8 mouse cellular contexts compared by ENCODE assay signal in the genomic region with DNA sequence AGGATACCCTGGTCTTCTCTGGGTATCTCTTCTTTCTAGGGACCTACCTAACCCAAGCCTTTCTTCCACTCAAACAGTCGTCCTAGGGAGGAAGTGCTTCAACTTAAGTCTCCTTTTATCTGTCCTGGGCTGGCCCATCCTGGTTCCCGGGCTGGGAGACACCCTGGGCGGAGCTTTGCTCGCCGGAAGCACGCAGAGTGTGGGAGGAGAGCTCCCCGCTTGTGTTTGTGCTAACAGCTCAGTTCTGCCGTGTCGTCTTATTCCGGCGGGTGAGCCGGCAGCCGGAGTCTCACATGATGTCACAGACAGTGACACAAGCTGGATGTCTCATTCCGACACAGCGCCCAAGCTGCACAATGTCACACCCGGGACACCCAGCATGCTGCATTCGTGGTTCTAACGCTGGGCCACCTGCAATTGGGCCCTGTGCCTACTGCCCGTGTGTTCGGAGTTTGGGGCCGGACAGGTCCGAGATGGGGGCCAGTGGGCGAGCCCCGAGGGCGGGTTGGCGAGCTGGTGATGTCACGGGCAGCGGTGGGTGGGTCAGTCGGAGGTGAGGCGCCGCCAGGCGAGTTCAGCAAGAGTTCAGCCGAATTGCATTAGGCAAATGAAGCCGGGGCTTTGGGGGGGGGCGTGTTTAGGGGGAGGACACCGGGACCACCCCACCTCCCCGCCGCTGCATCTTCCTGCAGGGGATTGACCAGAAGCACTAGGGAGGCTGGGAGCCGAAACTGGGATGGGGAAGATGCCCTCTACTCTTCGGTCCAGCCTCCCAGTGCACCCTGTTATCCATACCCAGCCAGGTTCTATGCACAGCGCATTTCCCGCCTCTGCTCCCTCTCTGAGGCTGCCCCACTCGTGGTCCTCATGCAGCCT. TPM values are rescaled to one million over a fixed set of nuclear protein-coding genes. Genes with fewer than 3 reads are reported as not detected.
A peak's percentile ranks its signal among the peaks of the same experiment; 100 is the strongest.
DNase-seq lines count a peak whose midpoint lies in the region; ATAC-seq and TF ChIP-seq lines count a peak whose summit lies in the region.

No protein-coding gene starts in this region.

- TF ChIP-seq POLR2A in olfactory bulb, adult 2 months (IDR thresholded peaks at IDR 0.05; ENCODE audit: insufficient read depth, low read depth, low read length): 0 out of 2 replicates have a peak, but pooled peaks have one; percentile 23

- peak overlapping the region; percentile 69 for H3K9ac ChIP-seq in lung, postnatal 0 days (replicated peaks; ENCODE audit: low read depth)

- H3K36me3 ChIP-seq in embryonic facial prominence, embryonic 10.5 days (replicated peaks): peaks cover 29% of the 10 kb centered on the region
- H3K36me3 ChIP-seq in lung, postnatal 0 days (ENCODE audit: insufficient read depth, low read length): no peaks in the 10 kb centered on the region

- ATAC-seq in lung, postnatal 0 days: peak; percentile 62

- no peaks in the 10 kb centered on the region for H3K9me3 ChIP-seq in embryonic facial prominence, embryonic 10.5 days
- H3K9me3 ChIP-seq in lung, postnatal 0 days (ENCODE audit: low read length): no peaks in the 10 kb centered on the region

- under 1% methylated on average over 43 of the region's 43 CpGs for WGBS in embryonic facial prominence, embryonic 10.5 days
- 1% methylated on average over 42 of the region's 43 CpGs for WGBS in lung, postnatal 0 days
- under 1% methylated on average over 39 of the region's 43 CpGs for WGBS in olfactory bulb, adult 2 months

- TF ChIP-seq EP300 in lung, postnatal 0 days (IDR thresholded peaks at IDR 0.05): peak; percentile 44; the same call in 1 of the 2 replicates

- H3K4me1 ChIP-seq in embryonic facial prominence, embryonic 10.5 days: peaks cover 79% of the 10 kb centered on the region
- peaks cover 27% of the 10 kb centered on the region for H3K4me1 ChIP-seq in lung, postnatal 0 days (ENCODE audit: insufficient read depth, low read depth, low read length)
- peaks cover 64% of the 10 kb centered on the region for H3K4me1 ChIP-seq in olfactory bulb, adult 2 months (ENCODE audit: control insufficient read depth, insufficient read depth, low read length)

- no peak for TF ChIP-seq CTCF in lung, postnatal 0 days (IDR thresholded peaks at IDR 0.05)
- no peak for TF ChIP-seq CTCF in olfactory bulb, adult 2 months (IDR thresholded peaks at IDR 0.05; ENCODE audit: insufficient read depth, low read depth, low read length)

- H3K4me3 ChIP-seq in embryonic facial prominence, embryonic 10.5 days: peak overlapping the region; percentile 77
- H3K4me3 ChIP-seq in lung, postnatal 0 days (ENCODE audit: low read depth, low read length): peak overlapping the region; percentile 63
- peak overlapping the region; percentile 42 for H3K4me3 ChIP-seq in olfactory bulb, adult 2 months (ENCODE audit: insufficient read depth, low read depth, low read length)

- H3K27ac ChIP-seq in embryonic facial prominence, embryonic 10.5 days (replicated peaks): peak overlapping the region; percentile 88
- peak overlapping the region; percentile 86 for H3K27ac ChIP-seq in lung, postnatal 0 days (ENCODE audit: low read length)
- no peak overlapping the region; the same call in 1 of the 2 replicates for H3K27ac ChIP-seq in olfactory bulb, adult 2 months (ENCODE audit: insufficient read depth, low read depth, low read length)

- H3K27me3 ChIP-seq in embryonic facial prominence, embryonic 10.5 days (replicated peaks; ENCODE audit: low read depth, poor library complexity, severe bottlenecking): peaks cover 9% of the 10 kb centered on the region; the same call in 1 of the 2 replicates
- H3K27me3 ChIP-seq in lung, postnatal 0 days (replicated peaks; ENCODE audit: insufficient read depth, low read length): no peaks in the 10 kb centered on the region

- DNase-seq in CD4-positive, CD25-positive, alpha-beta regulatory T cell, adult 2 months (ENCODE audit: low read depth, low spot score): peak; percentile 94
- DNase-seq in R1 (ENCODE audit: low read depth, low spot score): peak; percentile 93
- peak; percentile 73 for DNase-seq in embryonic facial prominence, embryonic 10.5 days (ENCODE audit: low spot score)
- DNase-seq in heart, adult 9 months (ENCODE audit: low spot score in 2 of 2): peak; percentile 91
- DNase-seq in kidney, adult 8-10 months: peak; percentile 82 to 85
- DNase-seq in lung, postnatal 0 days (ENCODE audit: low spot score): peak; percentile 96
- peak; percentile 75 to 87 for DNase-seq in urinary bladder, postnatal 36 days (ENCODE audit: low spot score in 2 of 2)

- peak overlapping the region; percentile 98 for H3K4me2 ChIP-seq in lung, postnatal 0 days (replicated peaks; ENCODE audit: low read depth, low read length)

RNA-seq across cellular contexts. Expression of a gene that starts 23.1 kb away (rescaled TPM):
- 0.25 TPM in 1 of 2 replicates, not detected in the other for polyA plus RNA-seq in embryonic facial prominence, embryonic 10.5 days (2016; fragmentation: Nextera tagmentation; extraction: Ambion mirVana)
- 0.56 and 1.0 TPM in 2 replicates for polyA plus RNA-seq in lung, postnatal 0 days (2015; fragmentation: Nextera tagmentation; extraction: Ambion mirVana)
- not detected in 2 replicates for polyA plus RNA-seq in olfactory bulb, adult 2 months (2012; ENCODE audit: insufficient read depth, insufficient read length, low replicate concordance, missing spikeins)

RNA-seq across cellular contexts. Expression of a gene that starts 32.1 kb away (rescaled TPM):
- polyA plus RNA-seq in embryonic facial prominence, embryonic 10.5 days (2016; fragmentation: Nextera tagmentation; extraction: Ambion mirVana): 34.0 and 35.6 TPM in 2 replicates
- polyA plus RNA-seq in lung, postnatal 0 days (2015; fragmentation: Nextera tagmentation; extraction: Ambion mirVana): 26.2 and 28.8 TPM in 2 replicates
- polyA plus RNA-seq in olfactory bulb, adult 2 months (2012; ENCODE audit: insufficient read depth, insufficient read length, low replicate concordance, missing spikeins): not detected in 2 replicates

RNA-seq across cellular contexts. Expression of a gene that starts 52.1 kb away (rescaled TPM):
- 65.1 and 69.1 TPM in 2 replicates for polyA plus RNA-seq in embryonic facial prominence, embryonic 10.5 days (2016; fragmentation: Nextera tagmentation; extraction: Ambion mirVana)
- polyA plus RNA-seq in lung, postnatal 0 days (2015; fragmentation: Nextera tagmentation; extraction: Ambion mirVana): 2.5 and 2.6 TPM in 2 replicates
- not detected in 2 replicates for polyA plus RNA-seq in olfactory bulb, adult 2 months (2012; ENCODE audit: insufficient read depth, insufficient read length, low replicate concordance, missing spikeins)

Comparison
In these comparisons a context has a peak if more than half of its experiments do, and no peak if none do; other contexts are left out.
1. RNA of a gene that starts 52.1 kb away (polyA plus RNA-seq): 65.1 to 69.1 TPM in embryonic facial prominence, embryonic 10.5 days; 2.5 to 2.6 TPM in lung, postnatal 0 days and not detected in olfactory bulb, adult 2 months; every median in the first group is over 10 times any median in the second.
2. Peak in every context shown above with its lines, with median percentiles within 50 percentile points of each other: DNase-seq and H3K4me3 ChIP-seq.